Mouse (Mus musculus): ENCODE results near the gene T. TPM values are rescaled to one million over a fixed set of nuclear protein-coding genes. Genes with fewer than 3 reads are reported as not detected.

Gene T
- total RNA-seq, 2 experiments from 2014 or later: not detected

Other genes with a start within 250 kb of the T start
- gene Ccr6, start 198.4 kb upstream of the T start, total RNA-seq (2021): 1 to 10 TPM in 1 of 2 experiments, not detected in 1; 1.3 TPM
- 100 to 1,000 TPM; 873 to 884 TPM for gene Mpc1, start 151.5 kb upstream of the T start, total RNA-seq (2021)
- gene Sft2d1, start 123.3 kb upstream of the T start, total RNA-seq (2021): 10 to 100 TPM; 16.4 to 17.8 TPM
- gene Prr18, start 97.0 kb upstream of the T start, total RNA-seq (2021): under 1 TPM; 0.25 to 0.26 TPM
- under 1 TPM; 0.59 to 0.65 TPM for gene T2, start 78.4 kb upstream of the T start, total RNA-seq (2021)
- 1 to 10 TPM; 2.4 to 3.6 TPM for gene Pde10a, start 90.9 kb downstream of the T start, total RNA-seq (2021)
- gene Gm17087, start 132.5 kb downstream of the T start, total RNA-seq (2021): not detected